Mouse (Mus musculus) forebrain, embryonic 16.5 days (tissue): ENCODE results near the gene Ush2a. TPM values are rescaled to one million over a fixed set of nuclear protein-coding genes. Genes with fewer than 3 reads are reported as not detected.
A peak's percentile ranks its signal among the peaks of the same experiment; 100 is the strongest.

Source experiments
- ATAC-seq: fragments of 200-750 bp; cut with Nextera tagmentation; 2 replicates; pipeline ENCODE4 v1.8.0; 2017; ENCODE audit warnings: mild to moderate bottlenecking, moderate library complexity
- H3K27ac ChIP-seq: fragments of 300-500 bp; sonication (generic); 2 replicates; pipeline ENCODE4 v1.5.1; 2014; ENCODE audit warnings: low read length, control low read depth
- H3K27me3 ChIP-seq: fragments of 300-500 bp; sonication (generic); replicated peaks from 2 replicates; pipeline ENCODE4 v1.6.1; 2014; ENCODE audit warnings: low read length; ENCODE audit not compliant: control insufficient read depth, insufficient read depth
- H3K36me3 ChIP-seq: fragments of 300-500 bp; sonication (generic); 2 replicates; pipeline ENCODE4 v1.6.1; 2014; ENCODE audit not compliant: control insufficient read depth, insufficient read depth
- H3K4me1 ChIP-seq: fragments of 300-500 bp; sonication (generic); replicated peaks from 2 replicates; pipeline ENCODE4 v1.6.1; 2014; ENCODE audit warnings: low read length; ENCODE audit not compliant: control insufficient read depth, insufficient read depth
- H3K4me2 ChIP-seq: fragments of 300-500 bp; sonication (generic); 2 replicates; pipeline ENCODE4 v1.6.1; 2014; ENCODE audit warnings: mild to moderate bottlenecking, low read length, control low read depth
- H3K4me3 ChIP-seq: fragments of 300-500 bp; sonication (generic); replicated peaks from 2 replicates; pipeline ENCODE4 v1.5.1; 2014; ENCODE audit warnings: mild to moderate bottlenecking, low read length, control low read depth
- H3K9ac ChIP-seq: fragments of 300-500 bp; sonication (generic); replicated peaks from 2 replicates; pipeline ENCODE4 v1.6.1; 2014; ENCODE audit warnings: low read depth, low read length, control low read depth
- H3K9me3 ChIP-seq: fragments of 300-500 bp; sonication (generic); 2 replicates; pipeline ENCODE4 v1.6.1; 2016; ENCODE audit warnings: low read length; ENCODE audit not compliant: control insufficient read depth
- WGBS: fragments of 180-500 bp; shearing (Covaris S2); extraction: QIAGEN DNeasy Blood & Tissue Kit; methylation state at CpG from one replicate; pipeline ENCODE4 v1.1.7; 2014; 5-methylcytosine and 5-hydroxymethylcytosine counted together
- polyA plus RNA-seq: library from polyadenylated mRNA; unstranded; fragments of >200 nt; fragmentation: Nextera tagmentation; extraction: Ambion mirVana; gene quantifications from 2 replicates; pipeline ENCODE4 v1.2.1, GENCODE M21; 2015

Gene Ush2a
- polyA plus RNA-seq, 1 experiment from 2014 or later: 0.32 TPM

DNA sequence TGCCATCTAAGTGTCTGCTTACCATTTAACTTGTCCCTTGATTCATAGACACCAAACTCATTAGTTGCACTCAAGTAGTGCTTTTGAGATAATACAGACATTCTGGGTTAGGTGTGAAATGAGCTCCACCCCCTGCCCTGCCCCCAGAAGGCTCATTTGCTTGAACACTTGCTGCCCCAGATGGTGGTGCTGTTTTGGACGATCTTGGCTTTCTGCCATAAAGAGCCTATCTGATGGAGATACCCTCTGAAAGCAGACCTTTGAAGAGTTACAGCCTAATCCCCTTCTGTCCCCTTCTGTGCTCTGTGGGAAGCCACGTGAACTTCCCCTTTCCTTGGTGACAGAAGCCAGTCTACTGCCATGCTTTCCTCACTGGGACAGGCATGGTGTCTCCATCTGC, 297.1 kb downstream of the Ush2a start:
- ATAC-seq: no peak
- H3K4me2 ChIP-seq: no peak overlapping the region
- no peaks in the 10 kb centered on the region for H3K4me1 ChIP-seq
- no peaks in the 10 kb centered on the region for H3K27me3 ChIP-seq
- H3K36me3 ChIP-seq: no peaks in the 10 kb centered on the region
- WGBS: 28% methylated on average over 2 of the region's 2 CpGs
- no peak overlapping the region for H3K4me3 ChIP-seq
- H3K27ac ChIP-seq: no peak overlapping the region
- H3K9me3 ChIP-seq: no peaks in the 10 kb centered on the region
- no peak overlapping the region for H3K9ac ChIP-seq

DNA sequence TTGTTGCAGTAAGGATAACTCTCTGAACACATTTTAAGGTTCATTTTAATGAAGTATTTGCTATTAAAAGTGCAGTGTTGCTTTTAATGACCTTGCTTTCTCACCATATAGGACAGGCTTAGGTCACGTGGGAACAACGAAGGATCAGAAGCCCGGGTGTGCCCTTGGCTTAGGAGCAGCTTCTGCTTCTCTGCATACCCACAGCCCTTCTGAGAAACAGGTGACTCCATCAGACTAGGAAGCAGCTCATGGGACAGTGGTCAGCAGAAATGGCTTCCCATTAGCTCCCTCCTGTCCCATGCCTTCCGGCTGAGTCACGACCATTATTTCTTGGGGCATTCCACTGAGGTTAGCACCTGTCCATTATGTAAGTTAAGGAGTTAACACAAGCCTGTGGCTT, 304.4 kb downstream of the Ush2a start:
- WGBS: 85% methylated on average over 5 of the region's 5 CpGs
- Histone ChIP-seq H3K4me3 (no peak overlapping the region), H3K36me3 (no peaks in the 10 kb centered on the region), H3K4me1 (peaks cover 6% of the 10 kb centered on the region), H3K4me2 (no peak overlapping the region), H3K27me3 (no peaks in the 10 kb centered on the region), H3K9ac (no peak overlapping the region), H3K9me3 (no peaks in the 10 kb centered on the region), H3K27ac (no peak overlapping the region)
- ATAC-seq: no peak

DNA sequence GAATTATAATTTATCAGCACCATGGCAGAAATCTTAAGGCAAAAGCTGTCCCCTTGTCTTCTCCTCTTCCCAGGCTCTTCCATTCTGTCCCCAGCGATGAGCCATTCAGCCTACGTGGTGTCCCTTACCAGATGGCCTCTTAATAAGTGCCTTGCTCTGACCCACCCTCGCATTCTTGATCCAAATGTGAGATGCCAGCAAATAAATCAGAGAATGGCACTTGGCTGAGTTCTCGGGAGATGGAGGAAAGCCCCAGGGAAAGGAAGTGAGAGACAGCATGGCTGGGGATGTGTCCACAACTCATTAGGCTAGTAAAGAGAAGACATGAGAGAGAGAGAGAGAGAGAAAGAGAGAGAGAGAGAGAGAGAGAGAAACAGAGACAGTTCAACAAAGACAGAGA, 305.7 kb downstream of the Ush2a start:
- Histone ChIP-seq H3K4me2 (no peak overlapping the region), H3K4me1 (peaks cover 6% of the 10 kb centered on the region), H3K9me3 (no peaks in the 10 kb centered on the region), H3K27me3 (no peaks in the 10 kb centered on the region), H3K36me3 (no peaks in the 10 kb centered on the region), H3K9ac (no peak overlapping the region), H3K4me3 (no peak overlapping the region), H3K27ac (no peak overlapping the region)
- 40% methylated on average over 4 of the region's 4 CpGs for WGBS
- ATAC-seq: 0 out of 2 replicates have a peak, but pooled peaks have one; percentile 23

DNA sequence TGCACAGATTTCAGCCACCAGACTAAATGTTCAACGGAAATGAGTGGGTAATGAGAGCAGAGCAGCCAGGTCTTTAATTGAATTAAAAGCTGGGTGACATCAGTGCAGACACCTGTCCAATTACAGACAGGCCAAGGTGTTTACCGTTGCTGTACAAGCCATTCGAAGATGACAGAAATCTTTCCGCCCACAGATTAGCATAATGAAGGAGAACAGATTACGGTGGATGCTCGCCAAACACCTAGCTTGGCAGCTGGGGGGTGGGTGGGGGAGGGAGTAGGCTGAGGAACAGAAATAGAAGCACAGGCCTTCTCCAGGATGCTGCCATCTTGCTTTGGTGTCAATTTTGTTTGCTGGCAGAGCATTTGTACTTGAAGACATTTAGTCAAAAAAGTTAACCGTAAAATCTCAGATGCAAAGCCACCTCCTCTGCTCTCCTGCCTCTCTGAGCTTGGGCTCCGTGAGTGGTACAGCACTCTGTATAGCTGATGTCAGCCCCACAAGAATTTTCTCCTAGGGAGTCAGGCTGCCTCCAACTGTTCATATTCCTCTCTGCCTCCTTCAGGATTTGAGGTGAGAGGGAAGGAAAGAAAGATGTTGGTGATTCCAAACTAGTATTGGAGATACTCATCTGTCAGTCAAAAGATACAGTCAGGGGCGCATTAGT, 306.6 kb downstream of the Ush2a start:
- Histone ChIP-seq H3K9ac (no peak overlapping the region), H3K4me1 (peaks cover 6% of the 10 kb centered on the region), H3K4me3 (no peak overlapping the region), H3K27ac (no peak overlapping the region), H3K9me3 (no peaks in the 10 kb centered on the region), H3K4me2 (no peak overlapping the region), H3K27me3 (no peaks in the 10 kb centered on the region), H3K36me3 (no peaks in the 10 kb centered on the region)
- peak; percentile 66 for ATAC-seq
- WGBS: 42% methylated on average over 9 of the region's 9 CpGs

DNA sequence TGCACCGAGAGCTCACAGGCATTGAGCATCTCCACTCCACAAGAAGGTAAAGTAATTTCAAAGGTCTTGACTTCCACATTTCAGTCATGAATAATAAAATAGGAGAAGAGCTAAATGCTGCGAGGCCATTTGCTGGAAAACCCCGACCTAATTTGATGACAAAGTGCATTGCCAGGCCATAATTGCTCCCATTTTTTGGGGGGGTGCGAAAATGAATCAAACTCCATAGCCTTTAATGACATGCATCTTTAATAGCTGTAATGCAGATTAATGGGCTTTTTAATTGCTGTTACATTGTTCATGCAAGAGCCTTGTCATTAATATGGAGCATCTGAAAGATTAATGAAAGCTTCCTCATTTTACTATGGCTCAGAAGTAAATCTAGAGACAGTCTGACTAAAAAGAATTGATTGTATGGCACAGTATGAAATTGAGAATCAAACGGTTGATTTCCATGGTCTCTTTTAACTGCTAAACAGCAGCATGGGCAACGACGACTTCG, 314.5 kb downstream of the Ush2a start:
- no peak overlapping the region for H3K4me2 ChIP-seq
- no peaks in the 10 kb centered on the region for H3K36me3 ChIP-seq
- H3K4me3 ChIP-seq: no peak overlapping the region
- H3K27me3 ChIP-seq: no peaks in the 10 kb centered on the region
- H3K4me1 ChIP-seq: peaks cover 6% of the 10 kb centered on the region; the same call in 1 of the 2 replicates
- no peaks in the 10 kb centered on the region for H3K9me3 ChIP-seq
- no peak overlapping the region for H3K9ac ChIP-seq
- peak; percentile 31; the same call in 1 of the 2 replicates for ATAC-seq
- WGBS: 17% methylated on average over 8 of the region's 8 CpGs
- no peak overlapping the region for H3K27ac ChIP-seq

DNA sequence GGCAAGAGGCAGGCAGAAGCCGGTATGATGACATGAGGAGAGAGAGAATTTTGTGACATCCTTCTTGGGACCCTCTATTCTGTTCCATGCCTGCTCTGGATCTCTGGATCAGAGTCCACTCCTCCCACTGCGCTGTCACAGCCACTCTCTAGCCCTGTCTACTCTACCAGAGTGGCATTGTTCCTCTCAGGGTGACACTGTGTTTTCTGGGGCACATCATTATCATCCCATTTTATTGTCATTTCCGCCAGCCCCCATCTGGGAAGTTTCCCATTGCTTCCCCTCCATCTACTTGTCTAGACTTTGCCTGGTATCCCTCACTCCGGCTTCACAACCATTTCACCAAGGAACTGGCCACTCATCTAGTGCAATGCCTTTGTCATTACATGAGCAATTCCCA, 315.6 kb downstream of the Ush2a start:
- ATAC-seq: no peak

DNA sequence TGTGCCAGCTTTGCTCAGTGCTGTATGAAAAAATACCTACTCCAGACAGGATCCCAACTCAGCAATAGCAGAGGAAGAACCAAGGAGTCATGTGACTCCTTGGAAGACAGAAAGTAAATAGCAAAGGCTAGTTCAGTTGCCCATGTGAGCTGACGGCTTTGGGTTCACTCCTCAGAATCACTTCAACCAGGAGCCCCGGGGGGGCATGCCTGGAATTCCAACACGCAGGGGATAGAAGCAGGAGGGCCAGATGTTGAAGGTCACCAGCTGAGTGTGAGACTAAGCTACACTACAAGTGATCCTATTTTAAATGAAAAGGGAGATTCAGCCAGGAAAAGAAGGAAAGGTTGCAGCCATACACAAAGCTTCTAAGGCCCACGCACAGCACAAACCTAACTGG, 319.3 kb downstream of the Ush2a start:
- WGBS: 52% methylated on average over 4 of the region's 4 CpGs
- Histone ChIP-seq H3K9me3 (no peaks in the 10 kb centered on the region), H3K4me2 (no peak overlapping the region), H3K4me1 (peaks cover 4% of the 10 kb centered on the region; the same call in 1 of the 2 replicates), H3K27me3 (no peaks in the 10 kb centered on the region), H3K9ac (no peak overlapping the region), H3K4me3 (no peak overlapping the region), H3K36me3 (no peaks in the 10 kb centered on the region), H3K27ac (no peak overlapping the region)
- ATAC-seq: no peak

More for the DNA sequence above, 315.6 kb downstream of the Ush2a start:
- no peak overlapping the region for H3K4me2 ChIP-seq
- H3K4me1 ChIP-seq: peaks cover 6% of the 10 kb centered on the region; the same call in 1 of the 2 replicates
- H3K36me3 ChIP-seq: no peaks in the 10 kb centered on the region
- no peaks in the 10 kb centered on the region for H3K27me3 ChIP-seq
- H3K27ac ChIP-seq: no peak overlapping the region
- H3K9ac ChIP-seq: no peak overlapping the region
- no peak overlapping the region for H3K4me3 ChIP-seq
- WGBS: 91% methylated on average over 4 of the region's 4 CpGs
- H3K9me3 ChIP-seq: no peaks in the 10 kb centered on the region

DNA sequence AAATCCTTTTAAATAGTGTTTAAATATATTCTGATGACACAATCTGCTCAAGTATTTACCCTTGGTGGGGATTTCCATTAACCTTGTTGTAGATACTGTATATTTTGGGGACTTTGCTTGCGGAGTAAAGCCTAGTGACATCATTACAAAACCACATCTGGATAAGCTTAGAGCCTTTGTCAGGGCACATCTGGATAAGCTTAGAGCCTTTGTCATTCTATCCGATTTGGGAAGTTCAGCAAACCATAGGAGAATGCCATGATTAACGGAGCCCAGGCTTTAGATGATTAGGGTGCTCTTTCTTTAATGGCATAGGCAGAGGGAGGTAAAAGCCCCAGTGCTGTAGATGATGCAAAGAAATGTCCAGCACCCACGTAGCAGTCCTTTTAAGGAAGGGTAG, 333.4 kb downstream of the Ush2a start:
- H3K9me3 ChIP-seq: no peaks in the 10 kb centered on the region
- no peaks in the 10 kb centered on the region for H3K27me3 ChIP-seq
- no peak for ATAC-seq
- H3K9ac ChIP-seq: no peak overlapping the region
- H3K4me1 ChIP-seq: no peaks in the 10 kb centered on the region
- no peak overlapping the region for H3K27ac ChIP-seq
- no peak overlapping the region for H3K4me2 ChIP-seq
- WGBS: 50% methylated on average over 4 of the region's 4 CpGs
- H3K4me3 ChIP-seq: no peak overlapping the region
- H3K36me3 ChIP-seq: no peaks in the 10 kb centered on the region

DNA sequence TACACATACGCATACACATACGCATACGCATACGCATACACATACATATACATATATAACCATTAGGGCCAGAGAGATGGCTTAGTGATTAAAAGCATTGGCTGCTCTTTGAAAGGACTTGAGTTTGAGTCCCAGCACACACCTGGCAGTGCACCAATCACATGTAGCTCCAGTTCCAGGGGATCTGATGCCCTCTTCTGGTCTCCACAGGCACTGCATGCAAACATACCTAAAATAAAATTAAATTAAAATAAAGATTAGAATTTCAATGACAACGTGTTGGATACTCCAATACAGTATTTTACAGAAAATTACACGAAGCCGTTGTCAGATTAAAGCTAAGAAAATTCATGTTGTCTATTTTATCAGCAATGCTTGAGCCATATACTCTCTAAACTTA, 336.2 kb downstream of the Ush2a start:
- no peak overlapping the region for H3K4me3 ChIP-seq
- H3K9me3 ChIP-seq: no peaks in the 10 kb centered on the region
- ATAC-seq: no peak
- 87% methylated on average over 7 of the region's 7 CpGs for WGBS
- H3K9ac ChIP-seq: no peak overlapping the region
- H3K4me2 ChIP-seq: no peak overlapping the region
- H3K36me3 ChIP-seq: no peaks in the 10 kb centered on the region
- no peaks in the 10 kb centered on the region for H3K27me3 ChIP-seq
- H3K4me1 ChIP-seq: no peaks in the 10 kb centered on the region
- no peak overlapping the region for H3K27ac ChIP-seq
